Mouse (Mus musculus) liver, embryonic 11.5 days (tissue): Measurements from ENCODE around the gene Tex33. TPM values are rescaled to one million over a fixed set of nuclear protein-coding genes. Genes with fewer than 3 reads are reported as not detected.

ENCODE experiments used
- ATAC-seq: fragments of 200-750 bp; cut with Nextera tagmentation; replicated peaks from 2 replicates; pipeline ENCODE4 v1.8.0; 2017; ENCODE audit warnings: moderate number of reproducible peaks, mild to moderate bottlenecking, moderate TSS enrichment, moderate library complexity; ENCODE audit not compliant: low FRiP score
- DNase-seq: peaks from one replicate; pipeline ENCODE4 v3.0.0-alpha.2; 2017; ENCODE audit warnings: low spot score
- H3K27ac ChIP-seq: fragments of 300-500 bp; sonication (generic); 2 replicates; pipeline ENCODE4 v1.5.1; 2014; ENCODE audit warnings: mild to moderate bottlenecking, low read depth, low read length, control low read depth
- H3K27me3 ChIP-seq: fragments of 300-500 bp; sonication (generic); replicated peaks from 2 replicates; pipeline ENCODE4 v1.6.1; 2014; ENCODE audit warnings: low read length, mixed read lengths; ENCODE audit not compliant: control insufficient read depth, insufficient read depth
- H3K36me3 ChIP-seq: fragments of 300-500 bp; sonication (generic); 2 replicates; pipeline ENCODE4 v1.6.1; 2014; ENCODE audit warnings: mild to moderate bottlenecking, low read length, moderate library complexity, mixed read lengths; ENCODE audit not compliant: control insufficient read depth, insufficient read depth
- H3K4me1 ChIP-seq: fragments of 300-500 bp; sonication (generic); replicated peaks from 2 replicates; pipeline ENCODE4 v1.6.1; 2014; ENCODE audit warnings: low read length, mixed read lengths; ENCODE audit not compliant: control insufficient read depth, insufficient read depth
- H3K4me2 ChIP-seq: fragments of 300-500 bp; sonication (generic); 2 replicates; pipeline ENCODE4 v1.6.1; 2014; ENCODE audit warnings: mild to moderate bottlenecking, control low read depth, moderate library complexity
- H3K4me3 ChIP-seq: fragments of 300-500 bp; sonication (generic); 2 replicates; pipeline ENCODE4 v1.5.1; 2014; ENCODE audit warnings: low read depth, low read length, control low read depth
- H3K9ac ChIP-seq: fragments of 300-500 bp; sonication (generic); 2 replicates; pipeline ENCODE4 v1.6.1; 2014; ENCODE audit warnings: low read depth, low read length, control low read depth
- H3K9me3 ChIP-seq: fragments of 300-500 bp; sonication (generic); 2 replicates; pipeline ENCODE4 v1.6.1; 2016; ENCODE audit warnings: low read length, inconsistent platforms, mixed read lengths; ENCODE audit not compliant: control insufficient read depth
- WGBS: fragments of 180-500 bp; shearing (Covaris S2); extraction: QIAGEN DNeasy Blood & Tissue Kit; methylation state at CpG from one replicate; pipeline ENCODE4 v1.1.7; 2014; 5-methylcytosine and 5-hydroxymethylcytosine counted together
- polyA plus RNA-seq: library from polyadenylated mRNA; unstranded; fragments of >200 nt; fragmentation: Nextera tagmentation; extraction: Ambion mirVana; gene quantifications from 2 replicates; pipeline ENCODE4 v1.2.1, GENCODE M21; 2014

Tex33 gene
- polyA plus RNA-seq, 1 experiment from 2014 or later = not detected

GRCm38 (mm10) chr15:78377859-78378258, 17.9 kb downstream of the Tex33 start:
- Histone ChIP-seq H3K9me3 (no peaks in the 10 kb centered on the region), H3K27ac (no peak overlapping the region)
- WGBS = 76% methylated on average over 10 of the region's 10 CpGs

GRCm38 (mm10) chr15:78374204-78374603, 21.5 kb downstream of the Tex33 start:
- Histone ChIP-seq H3K27ac (no peak overlapping the region), H3K27me3 (peaks cover 3% of the 10 kb centered on the region), H3K4me2 (no peak overlapping the region), H3K36me3 (no peaks in the 10 kb centered on the region), H3K9me3 (no peaks in the 10 kb centered on the region), H3K4me1 (peaks cover 10% of the 10 kb centered on the region; the same call in 1 of the 2 replicates), H3K9ac (no peak overlapping the region), H3K4me3 (no peak overlapping the region)
- ATAC-seq = no peak
- 75% methylated on average over 3 of the region's 3 CpGs for WGBS
- no peak for DNase-seq

More at GRCm38 (mm10) chr15:78377859-78378258, 17.9 kb downstream of the Tex33 start:
- no peak for DNase-seq
- Histone ChIP-seq H3K27me3 (no peaks in the 10 kb centered on the region; the same call in 1 of the 2 replicates), H3K4me1 (peaks cover 6% of the 10 kb centered on the region; the same call in 1 of the 2 replicates), H3K9ac (no peak overlapping the region), H3K36me3 (no peaks in the 10 kb centered on the region), H3K4me2 (no peak overlapping the region), H3K4me3 (no peak overlapping the region)
- no peak for ATAC-seq

GRCm38 (mm10) chr15:78372796-78373195, 22.9 kb downstream of the Tex33 start:
- H3K4me2 ChIP-seq = no peak overlapping the region
- H3K4me1 ChIP-seq = peaks cover 9% of the 10 kb centered on the region; the same call in 1 of the 2 replicates
- no peak overlapping the region for H3K9ac ChIP-seq
- no peak overlapping the region for H3K4me3 ChIP-seq
- H3K27ac ChIP-seq = no peak overlapping the region
- H3K36me3 ChIP-seq = no peaks in the 10 kb centered on the region
- no peak for ATAC-seq
- WGBS = 77% methylated on average over 3 of the region's 3 CpGs
- peaks cover 5% of the 10 kb centered on the region for H3K27me3 ChIP-seq
- no peaks in the 10 kb centered on the region for H3K9me3 ChIP-seq
- DNase-seq = no peak

DNA sequence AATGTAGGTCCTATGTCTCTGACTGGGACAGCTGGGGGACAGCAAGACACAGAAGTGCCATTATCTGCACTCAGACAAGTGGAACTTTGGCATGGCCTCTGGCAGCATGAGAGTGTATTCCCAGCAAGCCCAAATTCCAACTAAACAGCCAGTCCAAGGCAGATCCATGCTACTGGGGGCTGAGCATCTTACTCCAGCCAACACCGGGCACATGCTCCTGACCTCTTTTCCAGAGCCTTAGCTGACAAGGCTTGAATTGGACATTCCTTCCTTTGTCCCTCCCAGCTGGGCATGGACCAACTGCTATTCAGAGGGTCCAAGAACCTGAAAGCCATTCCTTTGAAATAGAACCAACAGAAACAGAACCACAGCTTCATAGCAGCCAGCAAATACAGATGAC, 26.1 kb downstream of the Tex33 start:
- 84% methylated on average over 1 of the region's 1 CpGs for WGBS
- Histone ChIP-seq H3K9me3 (no peaks in the 10 kb centered on the region), H3K27ac (no peak overlapping the region), H3K4me2 (no peak overlapping the region), H3K9ac (no peak overlapping the region), H3K27me3 (peaks cover 13% of the 10 kb centered on the region), H3K4me1 (peaks cover 9% of the 10 kb centered on the region; the same call in 1 of the 2 replicates), H3K36me3 (no peaks in the 10 kb centered on the region), H3K4me3 (no peak overlapping the region)
- ATAC-seq (no peak), DNase-seq (no peak)

DNA sequence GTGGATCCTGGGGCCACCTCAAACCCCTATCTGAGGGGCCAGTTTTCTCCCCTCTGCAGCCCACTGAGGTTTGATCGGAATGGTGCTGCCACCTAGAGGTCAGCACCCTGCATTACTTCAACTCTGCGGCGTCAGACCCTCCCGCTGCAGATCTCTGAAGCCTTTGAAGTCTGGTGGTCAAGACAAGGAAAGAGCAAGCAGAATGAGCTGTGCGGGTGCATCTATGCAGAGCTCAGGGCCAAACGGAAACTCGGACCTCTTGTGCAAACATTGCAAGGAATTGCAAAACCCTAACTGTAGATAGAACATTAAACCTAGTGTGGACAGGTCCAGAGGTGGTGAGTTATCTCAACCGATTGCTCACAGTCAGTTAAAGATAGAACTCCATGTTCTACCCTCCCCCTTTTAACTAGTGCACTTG, 26.8 kb downstream of the Tex33 start:
- ATAC-seq (peak; percentile 75), DNase-seq (peak; percentile 70)
- H3K9me3 ChIP-seq = no peaks in the 10 kb centered on the region
- H3K4me2 ChIP-seq = no peak overlapping the region
- WGBS = 4% methylated on average over 8 of the region's 8 CpGs
- H3K27me3 ChIP-seq = peaks cover 13% of the 10 kb centered on the region
- H3K9ac ChIP-seq = no peak overlapping the region
- no peak overlapping the region for H3K27ac ChIP-seq
- H3K4me1 ChIP-seq = peaks cover 6% of the 10 kb centered on the region; the same call in 1 of the 2 replicates
- no peak overlapping the region for H3K4me3 ChIP-seq
- no peaks in the 10 kb centered on the region for H3K36me3 ChIP-seq

- H3K4me3 ChIP-seq = no peak overlapping the region
- peaks cover 13% of the 10 kb centered on the region for H3K27me3 ChIP-seq
- H3K4me1 ChIP-seq = peaks cover 6% of the 10 kb centered on the region; the same call in 1 of the 2 replicates
- WGBS = 55% methylated on average over 3 of the region's 3 CpGs
- no peak overlapping the region for H3K4me2 ChIP-seq
- H3K9ac ChIP-seq = no peak overlapping the region
- H3K9me3 ChIP-seq = no peaks in the 10 kb centered on the region
- H3K27ac ChIP-seq = no peak overlapping the region
- H3K36me3 ChIP-seq = no peaks in the 10 kb centered on the region
- no peak for ATAC-seq
- DNase-seq = no peak
These were observed 27.9 kb downstream of the Tex33 start for GRCm38 (mm10) chr15:78367811-78368210.

DNA sequence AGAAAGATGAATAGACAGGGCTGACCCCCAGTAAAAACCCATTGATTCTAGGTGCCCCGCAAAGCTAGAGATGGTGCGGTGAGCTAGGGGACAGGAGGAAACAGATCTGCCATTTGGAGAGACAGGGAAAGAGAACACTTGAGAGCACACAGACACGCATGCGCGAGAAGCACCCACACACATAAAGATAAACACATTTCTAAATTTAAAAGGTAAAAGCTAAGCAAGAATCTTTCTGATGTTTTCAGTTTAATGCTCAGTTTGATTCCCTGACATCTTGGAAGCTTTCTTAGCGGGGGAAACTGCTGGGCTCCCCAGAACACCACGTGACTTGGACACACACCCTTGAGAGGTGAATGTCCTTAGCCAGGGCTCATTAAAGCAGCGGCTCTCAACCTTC, 28.8 kb downstream of the Tex33 start:
- Histone ChIP-seq H3K9ac (no peak overlapping the region), H3K4me3 (no peak overlapping the region), H3K4me1 (peaks cover 3% of the 10 kb centered on the region; the same call in 1 of the 2 replicates), H3K4me2 (no peak overlapping the region), H3K27ac (no peak overlapping the region), H3K27me3 (peaks cover 13% of the 10 kb centered on the region), H3K9me3 (no peaks in the 10 kb centered on the region), H3K36me3 (no peaks in the 10 kb centered on the region)
- WGBS = 78% methylated on average over 8 of the region's 8 CpGs
- ATAC-seq (no peak), DNase-seq (no peak)

GRCm38 (mm10) chr15:78365916-78366315, 29.8 kb downstream of the Tex33 start:
- Histone ChIP-seq H3K27me3 (peaks cover 13% of the 10 kb centered on the region), H3K4me1 (peaks cover 2% of the 10 kb centered on the region; the same call in 1 of the 2 replicates), H3K4me3 (no peak overlapping the region), H3K27ac (no peak overlapping the region), H3K4me2 (no peak overlapping the region), H3K9me3 (no peaks in the 10 kb centered on the region), H3K36me3 (no peaks in the 10 kb centered on the region), H3K9ac (no peak overlapping the region)
- ATAC-seq = no peak
- no peak for DNase-seq
- WGBS = 54% methylated on average over 2 of the region's 2 CpGs

DNA sequence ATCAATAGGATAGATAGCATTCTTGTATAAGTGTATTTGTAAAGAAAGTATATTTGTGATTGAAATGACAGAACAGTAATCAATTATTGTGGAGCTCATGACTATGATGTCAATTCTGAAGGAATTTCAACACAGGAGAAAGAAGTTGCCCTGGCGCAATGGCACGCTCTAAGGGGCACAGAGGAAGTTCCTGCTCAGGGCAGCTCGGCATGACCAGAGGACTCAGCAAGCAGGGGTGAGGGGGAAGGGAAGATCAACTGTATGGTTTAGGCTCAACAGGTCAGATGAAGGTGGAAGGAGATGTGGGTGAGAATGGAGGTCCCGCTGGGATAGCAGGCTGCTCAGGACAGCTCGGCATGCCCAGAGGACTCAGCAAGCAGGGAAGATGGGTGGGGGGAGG, 40.2 kb downstream of the Tex33 start:
- H3K27ac ChIP-seq = no peak overlapping the region
- ATAC-seq = no peak
- DNase-seq = no peak
- H3K9ac ChIP-seq = no peak overlapping the region
- H3K27me3 ChIP-seq = no peaks in the 10 kb centered on the region
- H3K4me3 ChIP-seq = no peak overlapping the region
- no peaks in the 10 kb centered on the region for H3K9me3 ChIP-seq
- no peaks in the 10 kb centered on the region for H3K4me1 ChIP-seq
- no peaks in the 10 kb centered on the region for H3K36me3 ChIP-seq
- 76% methylated on average over 5 of the region's 5 CpGs for WGBS
- no peak overlapping the region for H3K4me2 ChIP-seq
